Mouse (Mus musculus): ENCODE measurements around the gene Crtc1. TPM values are rescaled to one million over a fixed set of nuclear protein-coding genes. Genes with fewer than 3 reads are reported as not detected.

Gene Crtc1
- polyA plus RNA-seq, 1 experiment from 2014 or later, result 23.2 TPM

- no peak overlapping the region for H3K4me3 ChIP-seq
- no peak overlapping the region for H3K27ac ChIP-seq
- H3K36me3 ChIP-seq, result peaks cover 87% of the 10 kb centered on the region
- peaks cover 52% of the 10 kb centered on the region for H3K4me1 ChIP-seq
- no peak for DNase-seq (ENCODE audit: low spot score)
- no peaks in the 10 kb centered on the region for H3K27me3 ChIP-seq (ENCODE audit: low read depth, poor library complexity, severe bottlenecking)
- H3K9me3 ChIP-seq (replicated peaks), result no peaks in the 10 kb centered on the region
- 90% methylated on average over 2 of the region's 2 CpGs for WGBS
Measured at GRCm38 (mm10) chr8:70344279-70344678, 95.1 kb downstream of the Crtc1 start.

GRCm38 (mm10) chr8:70343696-70344095, 95.7 kb downstream of the Crtc1 start:
- Histone ChIP-seq H3K4me1 (peaks cover 46% of the 10 kb centered on the region), H3K27ac (peak overlapping the region; percentile 37; the same call in 1 of the 2 replicates), H3K9me3 (replicated peaks) (no peaks in the 10 kb centered on the region), H3K27me3 (ENCODE audit: low read depth, poor library complexity, severe bottlenecking) (no peaks in the 10 kb centered on the region), H3K36me3 (peaks cover 87% of the 10 kb centered on the region), H3K4me3 (peak overlapping the region; percentile 18)
- WGBS, result 59% methylated on average over 6 of the region's 6 CpGs
- DNase-seq (ENCODE audit: low spot score), result peak; percentile 63

- WGBS, result 25% methylated on average over 7 of the region's 7 CpGs
- peaks cover 87% of the 10 kb centered on the region for H3K36me3 ChIP-seq
- no peaks in the 10 kb centered on the region for H3K9me3 ChIP-seq (replicated peaks)
- H3K4me3 ChIP-seq, result peak overlapping the region; percentile 18
- H3K27me3 ChIP-seq (ENCODE audit: low read depth, poor library complexity, severe bottlenecking), result no peaks in the 10 kb centered on the region
- peak; percentile 67 for DNase-seq (ENCODE audit: low spot score)
- H3K4me1 ChIP-seq, result peaks cover 41% of the 10 kb centered on the region
- H3K27ac ChIP-seq, result peak overlapping the region; percentile 37; the same call in 1 of the 2 replicates
Measured at GRCm38 (mm10) chr8:70343076-70343475, 96.3 kb downstream of the Crtc1 start.

GRCm38 (mm10) chr8:70342007-70342406, 97.4 kb downstream of the Crtc1 start:
- H3K4me1 ChIP-seq, result peaks cover 38% of the 10 kb centered on the region
- 91% methylated on average over 14 of the region's 14 CpGs for WGBS
- peaks cover 87% of the 10 kb centered on the region for H3K36me3 ChIP-seq
- no peaks in the 10 kb centered on the region for H3K27me3 ChIP-seq (ENCODE audit: low read depth, poor library complexity, severe bottlenecking)
- DNase-seq (ENCODE audit: low spot score), result no peak
- H3K27ac ChIP-seq, result no peak overlapping the region
- H3K4me3 ChIP-seq, result no peak overlapping the region
- H3K9me3 ChIP-seq (replicated peaks), result no peaks in the 10 kb centered on the region

- no peak for DNase-seq (ENCODE audit: low spot score)
- H3K27ac ChIP-seq, result no peak overlapping the region
- H3K4me3 ChIP-seq, result no peak overlapping the region
- H3K9me3 ChIP-seq (replicated peaks), result no peaks in the 10 kb centered on the region
- H3K4me1 ChIP-seq, result peaks cover 35% of the 10 kb centered on the region
- no peaks in the 10 kb centered on the region for H3K27me3 ChIP-seq (ENCODE audit: low read depth, poor library complexity, severe bottlenecking)
- H3K36me3 ChIP-seq, result peaks cover 88% of the 10 kb centered on the region
- 93% methylated on average over 7 of the region's 7 CpGs for WGBS
Measured at GRCm38 (mm10) chr8:70340659-70341058, 98.7 kb downstream of the Crtc1 start.

GRCm38 (mm10) chr8:70338931-70339330, 100.4 kb downstream of the Crtc1 start:
- DNase-seq (ENCODE audit: low spot score), result no peak
- 95% methylated on average over 7 of the region's 7 CpGs for WGBS
- H3K36me3 ChIP-seq, result peaks cover 100% of the 10 kb centered on the region

GRCm38 (mm10) chr8:70332878-70333202, 106.5 kb downstream of the Crtc1 start:
- H3K27me3 ChIP-seq (ENCODE audit: low read depth, poor library complexity, severe bottlenecking), result peaks cover 11% of the 10 kb centered on the region; the same call in 1 of the 2 replicates
- no peak overlapping the region for H3K27ac ChIP-seq
- H3K4me3 ChIP-seq, result no peak overlapping the region
- peaks cover 76% of the 10 kb centered on the region for H3K36me3 ChIP-seq
- H3K4me1 ChIP-seq, result peaks cover 42% of the 10 kb centered on the region
- H3K9me3 ChIP-seq (replicated peaks), result no peaks in the 10 kb centered on the region
- 93% methylated on average over 6 of the region's 6 CpGs for WGBS
- no peak for DNase-seq (ENCODE audit: low spot score)

More at GRCm38 (mm10) chr8:70338931-70339330, 100.4 kb downstream of the Crtc1 start:
- Histone ChIP-seq H3K4me3 (no peak overlapping the region), H3K27me3 (ENCODE audit: low read depth, poor library complexity, severe bottlenecking) (no peaks in the 10 kb centered on the region), H3K4me1 (peaks cover 24% of the 10 kb centered on the region), H3K9me3 (replicated peaks) (no peaks in the 10 kb centered on the region), H3K27ac (no peak overlapping the region)

Other genes starting within 250 kb of the Crtc1 start
- 2.8 and 3.6 TPM in 2 replicates for gene Slc25a42, start 227.3 kb downstream of the Crtc1 start, polyA plus RNA-seq (2016; fragmentation: Nextera tagmentation; extraction: Ambion mirVana)
- gene Sugp2, start 205.4 kb downstream of the Crtc1 start, polyA plus RNA-seq (2016; fragmentation: Nextera tagmentation; extraction: Ambion mirVana), result 39.7 and 51.4 TPM in 2 replicates
- gene Armc6, start 205.1 kb downstream of the Crtc1 start, polyA plus RNA-seq (2016; fragmentation: Nextera tagmentation; extraction: Ambion mirVana), result 26.8 and 27.6 TPM in 2 replicates
- 139 and 151 TPM in 2 replicates for gene Homer3, start 156.8 kb downstream of the Crtc1 start, polyA plus RNA-seq (2016; fragmentation: Nextera tagmentation; extraction: Ambion mirVana)
- gene Ddx49, start 137.1 kb downstream of the Crtc1 start, polyA plus RNA-seq (2016; fragmentation: Nextera tagmentation; extraction: Ambion mirVana), result 58.9 and 59.4 TPM in 2 replicates
- gene Cope, start 137.1 kb downstream of the Crtc1 start, polyA plus RNA-seq (2016; fragmentation: Nextera tagmentation; extraction: Ambion mirVana), result 293 and 321 TPM in 2 replicates
- 3.2 and 4.6 TPM in 2 replicates for gene Cers1, start 123.8 kb downstream of the Crtc1 start, polyA plus RNA-seq (2016; fragmentation: Nextera tagmentation; extraction: Ambion mirVana)
- gene Gdf1, start 109.8 kb downstream of the Crtc1 start, polyA plus RNA-seq (2016; fragmentation: Nextera tagmentation; extraction: Ambion mirVana), result 7.9 and 13.8 TPM in 2 replicates
- 25.6 and 26.7 TPM in 2 replicates for gene Upf1, start 86.3 kb downstream of the Crtc1 start, polyA plus RNA-seq (2016; fragmentation: Nextera tagmentation; extraction: Ambion mirVana)
- gene Comp, start 66.0 kb downstream of the Crtc1 start, polyA plus RNA-seq (2016; fragmentation: Nextera tagmentation; extraction: Ambion mirVana), result 0.08 and 0.35 TPM in 2 replicates
- gene Klhl26, start 37.4 kb upstream of the Crtc1 start, polyA plus RNA-seq (2016; fragmentation: Nextera tagmentation; extraction: Ambion mirVana), result 24.1 and 29.0 TPM in 2 replicates
- 22.4 and 23.7 TPM in 2 replicates for gene Tmem59l, start 47.8 kb upstream of the Crtc1 start, polyA plus RNA-seq (2016; fragmentation: Nextera tagmentation; extraction: Ambion mirVana)
- gene Crlf1, start 53.6 kb upstream of the Crtc1 start, polyA plus RNA-seq (2016; fragmentation: Nextera tagmentation; extraction: Ambion mirVana), result 79.8 and 126 TPM in 2 replicates
- 126 and 143 TPM in 2 replicates for gene Rex1bd, start 67.2 kb upstream of the Crtc1 start, polyA plus RNA-seq (2016; fragmentation: Nextera tagmentation; extraction: Ambion mirVana)
- gene Uba52, start 71.2 kb upstream of the Crtc1 start, polyA plus RNA-seq (2016; fragmentation: Nextera tagmentation; extraction: Ambion mirVana), result 877 and 996 TPM in 2 replicates
- 297 and 310 TPM in 2 replicates for gene Fkbp8, start 88.1 kb upstream of the Crtc1 start, polyA plus RNA-seq (2016; fragmentation: Nextera tagmentation; extraction: Ambion mirVana)
- gene Kxd1, start 88.4 kb upstream of the Crtc1 start, polyA plus RNA-seq (2016; fragmentation: Nextera tagmentation; extraction: Ambion mirVana), result 45.4 and 46.6 TPM in 2 replicates
- 20.9 and 26.1 TPM in 2 replicates for gene Ell, start 99.9 kb upstream of the Crtc1 start, polyA plus RNA-seq (2016; fragmentation: Nextera tagmentation; extraction: Ambion mirVana)
- 214 and 225 TPM in 2 replicates for gene Isyna1, start 154.8 kb upstream of the Crtc1 start, polyA plus RNA-seq (2016; fragmentation: Nextera tagmentation; extraction: Ambion mirVana)
- 164 and 182 TPM in 2 replicates for gene Ssbp4, start 169.3 kb upstream of the Crtc1 start, polyA plus RNA-seq (2016; fragmentation: Nextera tagmentation; extraction: Ambion mirVana)
- 0.38 and 0.64 TPM in 2 replicates for gene Lrrc25, start 176.6 kb upstream of the Crtc1 start, polyA plus RNA-seq (2016; fragmentation: Nextera tagmentation; extraction: Ambion mirVana)
- not detected in 2 replicates for gene Gdf15, start 192.9 kb upstream of the Crtc1 start, polyA plus RNA-seq (2016; fragmentation: Nextera tagmentation; extraction: Ambion mirVana)
- 44.7 and 45.0 TPM in 2 replicates for gene Pgpep1, start 220.8 kb upstream of the Crtc1 start, polyA plus RNA-seq (2016; fragmentation: Nextera tagmentation; extraction: Ambion mirVana)
- 405 and 438 TPM in 2 replicates for gene Lsm4, start 233.7 kb upstream of the Crtc1 start, polyA plus RNA-seq (2016; fragmentation: Nextera tagmentation; extraction: Ambion mirVana)